Mouse (Mus musculus) liver, embryonic 13.5 days (tissue): ENCODE data around the gene Dhodh. TPM values are rescaled to one million over a fixed set of nuclear protein-coding genes. Genes with fewer than 3 reads are reported as not detected.

Source experiments
- ATAC-seq: fragments of 200-750 bp; cut with Nextera tagmentation; 2 replicates; pipeline ENCODE4 v1.8.0; 2017; ENCODE audit warnings: low read depth, mild to moderate bottlenecking, moderate number of reproducible peaks, moderate library complexity
- DNase-seq: peaks from one replicate; pipeline ENCODE4 v3.0.0; 2022
- H3K27ac ChIP-seq: fragments of 300-500 bp; sonication (generic); 2 replicates; pipeline ENCODE4 v1.5.1; 2015; ENCODE audit warnings: moderate library complexity, mild to moderate bottlenecking, inconsistent platforms
- H3K27me3 ChIP-seq: fragments of 300-500 bp; sonication (generic); 2 replicates; pipeline ENCODE4 v1.6.1; 2015; ENCODE audit warnings: mild to moderate bottlenecking, inconsistent platforms
- H3K36me3 ChIP-seq: fragments of 300-500 bp; sonication (generic); 2 replicates; pipeline ENCODE4 v1.6.1; 2015; ENCODE audit warnings: mild to moderate bottlenecking, inconsistent platforms
- H3K4me1 ChIP-seq: fragments of 300-500 bp; sonication (generic); replicated peaks from 2 replicates; pipeline ENCODE4 v1.6.1; 2015; ENCODE audit warnings: inconsistent platforms
- H3K4me2 ChIP-seq: fragments of 300-500 bp; sonication (generic); 2 replicates; pipeline ENCODE4 v1.6.1; 2015; ENCODE audit warnings: inconsistent platforms, mild to moderate bottlenecking, moderate library complexity
- H3K4me3 ChIP-seq: fragments of 300-500 bp; sonication (generic); replicated peaks from 2 replicates; pipeline ENCODE4 v1.5.1; 2015; ENCODE audit warnings: mild to moderate bottlenecking, inconsistent platforms
- H3K9ac ChIP-seq: fragments of 300-500 bp; sonication (generic); 2 replicates; pipeline ENCODE4 v1.6.1; 2015; ENCODE audit warnings: mild to moderate bottlenecking, inconsistent platforms
- H3K9me3 ChIP-seq: fragments of 300-500 bp; sonication (generic); replicated peaks from 2 replicates; pipeline ENCODE4 v1.6.1; 2016; ENCODE audit warnings: inconsistent platforms
- WGBS: fragments of 180-500 bp; shearing (Covaris S2); methylation state at CpG from one replicate; pipeline ENCODE4 v1.1.7; 2015; ENCODE audit not compliant: insufficient replicate concordance; 5-methylcytosine and 5-hydroxymethylcytosine counted together
- polyA plus RNA-seq: library from polyadenylated mRNA; unstranded; fragments of >200 nt; fragmentation: Nextera tagmentation; extraction: Ambion mirVana; gene quantifications from 2 replicates; pipeline ENCODE4 v1.2.1, GENCODE M21; 2015

Gene Dhodh
- polyA plus RNA-seq, 1 experiment from 2014 or later: 25.9 TPM

GRCm38 (mm10) chr8:109542165-109542564, 66.3 kb downstream of the Dhodh start:
- Histone ChIP-seq H3K4me3 (no peak overlapping the region), H3K27ac (no peak overlapping the region), H3K9me3 (no peaks in the 10 kb centered on the region), H3K27me3 (no peaks in the 10 kb centered on the region), H3K4me1 (no peaks in the 10 kb centered on the region), H3K36me3 (peaks cover 8% of the 10 kb centered on the region), H3K9ac (no peak overlapping the region), H3K4me2 (no peak overlapping the region)
- ATAC-seq (no peak), DNase-seq (no peak)
- 60% methylated on average over 5 of the region's 5 CpGs for WGBS

Other genes with a start within 250 kb of the Dhodh start
- not detected in 2 replicates for gene Pmfbp1, start 114.6 kb downstream of the Dhodh start, polyA plus RNA-seq
- 12.5 and 14.4 TPM in 2 replicates for gene Dhx38, start 42.8 kb downstream of the Dhodh start, polyA plus RNA-seq
- gene Txnl4b, start 42.8 kb downstream of the Dhodh start, polyA plus RNA-seq: 11.8 and 13.4 TPM in 2 replicates
- gene Hp, start 29.5 kb downstream of the Dhodh start, polyA plus RNA-seq: 13.9 and 16.7 TPM in 2 replicates
- gene Pkd1l3, start 5.8 kb upstream of the Dhodh start, polyA plus RNA-seq: 0.58 and 0.85 TPM in 2 replicates
- gene Ist1, start 84.6 kb upstream of the Dhodh start, polyA plus RNA-seq: 35.8 and 44.2 TPM in 2 replicates
- gene Zfp821, start 96.9 kb upstream of the Dhodh start, polyA plus RNA-seq: 5.4 and 6.0 TPM in 2 replicates
- gene Atxn1l, start 129.1 kb upstream of the Dhodh start, polyA plus RNA-seq: 2.9 and 3.0 TPM in 2 replicates
- 13.4 and 18.5 TPM in 2 replicates for gene Ap1g1, start 169.9 kb upstream of the Dhodh start, polyA plus RNA-seq